1 mouse cellular context compared by ENCODE assay signal in the genomic region with DNA sequence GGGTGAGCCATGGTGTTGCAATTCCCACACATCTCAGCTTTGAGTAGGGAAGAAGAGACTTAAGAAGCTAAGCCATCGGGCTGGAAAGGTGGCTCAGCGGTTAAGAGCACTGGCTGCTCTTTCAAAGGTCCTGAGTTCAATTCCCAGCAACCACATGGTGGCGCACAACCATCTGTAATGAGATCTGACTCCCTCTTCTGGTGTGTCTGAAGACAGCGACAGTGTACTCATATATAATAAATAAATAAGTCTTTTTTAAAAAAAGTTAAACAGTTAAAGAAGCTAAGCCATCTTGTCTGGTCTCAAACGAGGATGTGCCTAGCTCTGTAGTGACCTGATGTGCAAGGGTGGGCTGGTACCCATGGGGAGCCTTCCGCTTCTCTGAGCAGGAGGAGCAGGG.
TF ChIP-seq lines count a peak whose summit lies in the region.

No protein-coding gene starts in this region.

TF ChIP-seq in CH12.LX, 34 proteins besides CTCF, POLR2A, EP300 and RAD21:
- TF ChIP-seq POLR2AphosphoS2 (IDR thresholded peaks at IDR 0.05; ENCODE audit: low read depth, low read length), result 0 out of 2 replicates have a peak, but pooled peaks have one; percentile 45
